Mouse (Mus musculus) heart, postnatal 0 days (tissue): Measurements from ENCODE around the gene Xrn1. TPM values are rescaled to one million over a fixed set of nuclear protein-coding genes. Genes with fewer than 3 reads are reported as not detected.

Source experiments
- ATAC-seq: fragments of 200-750 bp; cut with Nextera tagmentation; 2 replicates; pipeline ENCODE4 v1.8.0; 2017; ENCODE audit warnings: low read depth, moderate number of reproducible peaks, moderate library complexity; ENCODE audit not compliant: insufficient read depth
- DNase-seq: peaks from one replicate; pipeline ENCODE4 v3.0.0-alpha.2; 2016; ENCODE audit warnings: low spot score
- H3K27ac ChIP-seq: fragments of 300-500 bp; sonication (generic); 2 replicates; pipeline ENCODE4 v1.5.1; 2014; ENCODE audit warnings: low read depth, mild to moderate bottlenecking
- H3K27me3 ChIP-seq: fragments of 300-500 bp; sonication (generic); 2 replicates; pipeline ENCODE4 v1.6.1; 2014; ENCODE audit warnings: low read length, mixed read lengths; ENCODE audit not compliant: control insufficient read depth, insufficient read depth
- H3K36me3 ChIP-seq: fragments of 300-500 bp; sonication (generic); replicated peaks from 2 replicates; pipeline ENCODE4 v1.6.1; 2014; ENCODE audit warnings: low read length, mixed read lengths; ENCODE audit not compliant: control insufficient read depth, insufficient read depth
- H3K4me1 ChIP-seq: fragments of 300-500 bp; sonication (generic); 2 replicates; pipeline ENCODE4 v1.6.1; 2014; ENCODE audit warnings: antibody characterized with exemption; ENCODE audit not compliant: control insufficient read depth, insufficient read depth
- H3K4me2 ChIP-seq: fragments of 300-500 bp; sonication (generic); 2 replicates; pipeline ENCODE4 v1.6.1; 2014; ENCODE audit warnings: low read depth, mild to moderate bottlenecking, low read length, moderate library complexity
- H3K4me3 ChIP-seq: fragments of 300-500 bp; sonication (generic); 2 replicates; pipeline ENCODE4 v1.5.1; 2014; ENCODE audit warnings: low read depth, low read length
- H3K9ac ChIP-seq: fragments of 300-500 bp; sonication (generic); replicated peaks from 2 replicates; pipeline ENCODE4 v1.6.1; 2014; ENCODE audit warnings: low read depth, low read length, mixed read lengths
- H3K9me3 ChIP-seq: fragments of 300-500 bp; sonication (generic); replicated peaks from 2 replicates; pipeline ENCODE4 v1.6.1; 2016; ENCODE audit warnings: low read length; ENCODE audit not compliant: control insufficient read depth
- CTCF ChIP-seq: IDR thresholded peaks from 2 replicates; pipeline ENCODE4 v1.5.1; 2016; ENCODE audit warnings: antibody characterized with exemption, control low read depth, low read depth
- EP300 ChIP-seq: IDR thresholded peaks from 2 replicates; pipeline ENCODE4 v1.6.1; 2016; ENCODE audit warnings: antibody characterized with exemption, low read depth
- WGBS: fragments of 180-500 bp; shearing (Covaris S2); extraction: QIAGEN DNeasy Blood & Tissue Kit; methylation state at CpG from one replicate; pipeline ENCODE4 v1.1.7; 2014; 5-methylcytosine and 5-hydroxymethylcytosine counted together
- polyA plus RNA-seq: library from polyadenylated mRNA; unstranded; fragments of >200 nt; fragmentation: Nextera tagmentation; extraction: Ambion mirVana; gene quantifications from 2 replicates; pipeline ENCODE4 v1.2.1, GENCODE M21; 2015
- total RNA-seq: library from RNA; depleted of rRNA; stranded (reverse); fragments of >200 nt; gene quantifications from 2 replicates; pipeline ENCODE4 v1.2.3, GENCODE M21; 2014; ENCODE audit warnings: low replicate concordance

The Xrn1 gene
- total and polyA plus RNA-seq, 2 experiments from 2014 or later, result 8.8 to 14.0 TPM

DNA sequence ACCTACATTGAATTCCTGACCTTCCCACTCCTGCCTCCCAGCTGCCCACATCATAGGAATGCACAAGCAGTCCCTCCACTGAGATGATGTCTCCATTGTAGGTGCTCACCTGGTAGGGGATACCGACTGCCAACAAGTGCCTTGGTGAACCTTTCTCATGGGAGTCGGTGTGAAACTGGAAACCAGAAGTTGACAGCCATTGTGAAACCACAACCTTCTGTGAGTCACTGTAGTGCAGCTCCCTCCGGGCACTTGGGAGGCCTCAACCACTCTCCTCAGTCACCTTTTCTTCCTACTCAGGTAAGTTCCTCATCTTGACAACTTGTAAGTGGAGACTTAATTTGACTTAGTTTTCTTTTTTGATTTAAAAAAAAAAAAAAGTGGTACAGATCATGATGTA is 69.4 kb downstream of the Xrn1 start:
- Histone ChIP-seq H3K36me3 (peaks cover 76% of the 10 kb centered on the region), H3K4me1 (no peaks in the 10 kb centered on the region), H3K27me3 (no peaks in the 10 kb centered on the region), H3K9ac (no peak overlapping the region), H3K9me3 (no peaks in the 10 kb centered on the region), H3K4me2 (no peak overlapping the region), H3K4me3 (no peak overlapping the region), H3K27ac (no peak overlapping the region)
- ATAC-seq, result no peak
- no peak for DNase-seq
- WGBS, result 86% methylated on average over 3 of the region's 3 CpGs
- no peak for TF ChIP-seq CTCF

- DNase-seq (no peak), ATAC-seq (no peak)
- Histone ChIP-seq H3K4me1 (no peaks in the 10 kb centered on the region), H3K4me3 (no peak overlapping the region), H3K27ac (no peak overlapping the region), H3K9me3 (no peaks in the 10 kb centered on the region), H3K4me2 (no peak overlapping the region), H3K27me3 (no peaks in the 10 kb centered on the region), H3K36me3 (peaks cover 76% of the 10 kb centered on the region), H3K9ac (no peak overlapping the region)
- no peak for TF ChIP-seq CTCF
- TF ChIP-seq EP300, result no peak
- 64% methylated on average over 3 of the region's 3 CpGs for WGBS
These were observed 73.4 kb downstream of the Xrn1 start for GRCm38 (mm10) chr9:96027913-96028312.

- Histone ChIP-seq H3K9ac (no peak overlapping the region), H3K36me3 (peaks cover 75% of the 10 kb centered on the region), H3K27me3 (no peaks in the 10 kb centered on the region), H3K4me2 (no peak overlapping the region), H3K27ac (no peak overlapping the region), H3K4me3 (no peak overlapping the region), H3K9me3 (no peaks in the 10 kb centered on the region), H3K4me1 (no peaks in the 10 kb centered on the region)
- WGBS, result 38% methylated on average over 1 of the region's 1 CpGs
- ATAC-seq (no peak), DNase-seq (no peak)
- no peak for TF ChIP-seq EP300
- peak; percentile 56 for TF ChIP-seq CTCF
These were observed 74.3 kb downstream of the Xrn1 start for GRCm38 (mm10) chr9:96028818-96029217.

GRCm38 (mm10) chr9:96029886-96030285 is 75.3 kb downstream of the Xrn1 start:
- H3K27ac ChIP-seq, result no peak overlapping the region
- H3K36me3 ChIP-seq, result peaks cover 71% of the 10 kb centered on the region
- ATAC-seq (no peak), DNase-seq (no peak)
- H3K4me3 ChIP-seq, result no peak overlapping the region
- H3K4me1 ChIP-seq, result no peaks in the 10 kb centered on the region
- TF ChIP-seq EP300 (no peak), CTCF (no peak)
- H3K9ac ChIP-seq, result no peak overlapping the region
- no peaks in the 10 kb centered on the region for H3K27me3 ChIP-seq
- no peak overlapping the region for H3K4me2 ChIP-seq
- H3K9me3 ChIP-seq, result no peaks in the 10 kb centered on the region
- WGBS, result 94% methylated on average over 5 of the region's 5 CpGs

GRCm38 (mm10) chr9:96035371-96036086 is 81.0 kb downstream of the Xrn1 start:
- ATAC-seq, result no peak
- H3K27me3 ChIP-seq, result no peaks in the 10 kb centered on the region
- no peak overlapping the region for H3K9ac ChIP-seq
- no peak overlapping the region for H3K4me2 ChIP-seq
- TF ChIP-seq EP300 (no peak), CTCF (no peak)
- H3K27ac ChIP-seq, result no peak overlapping the region
- H3K4me3 ChIP-seq, result no peak overlapping the region
- no peak for DNase-seq
- H3K9me3 ChIP-seq, result no peaks in the 10 kb centered on the region
- H3K36me3 ChIP-seq, result peaks cover 64% of the 10 kb centered on the region
- H3K4me1 ChIP-seq, result no peaks in the 10 kb centered on the region
- WGBS, result 81% methylated on average over 3 of the region's 3 CpGs

DNA sequence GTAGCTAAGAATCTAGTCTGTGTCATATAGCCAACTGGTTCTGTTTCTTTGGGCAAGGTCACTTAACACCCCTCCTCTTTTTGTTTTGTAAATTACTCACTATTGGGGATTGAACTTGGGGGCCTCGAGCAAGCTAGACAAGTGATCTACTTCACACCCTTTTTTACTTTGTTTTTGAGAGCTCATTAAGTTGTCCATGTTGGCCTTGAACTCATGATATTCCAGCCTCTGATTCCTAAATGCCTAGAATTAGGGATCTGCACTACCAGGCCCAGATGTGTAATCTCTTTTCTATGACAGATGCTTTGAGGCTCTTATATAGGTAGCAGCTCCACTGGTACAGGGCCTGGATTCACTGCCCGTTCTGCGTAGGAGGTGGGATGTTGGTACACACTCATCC is 89.7 kb downstream of the Xrn1 start:
- Histone ChIP-seq H3K27me3 (no peaks in the 10 kb centered on the region), H3K9ac (no peak overlapping the region), H3K36me3 (peaks cover 84% of the 10 kb centered on the region), H3K4me1 (no peaks in the 10 kb centered on the region), H3K27ac (no peak overlapping the region), H3K9me3 (peaks cover 3% of the 10 kb centered on the region), H3K4me3 (no peak overlapping the region), H3K4me2 (no peak overlapping the region)
- ATAC-seq (no peak), DNase-seq (no peak)
- TF ChIP-seq EP300, result no peak
- no peak for TF ChIP-seq CTCF
- WGBS, result 96% methylated on average over 3 of the region's 3 CpGs
